In the genomic region with DNA sequence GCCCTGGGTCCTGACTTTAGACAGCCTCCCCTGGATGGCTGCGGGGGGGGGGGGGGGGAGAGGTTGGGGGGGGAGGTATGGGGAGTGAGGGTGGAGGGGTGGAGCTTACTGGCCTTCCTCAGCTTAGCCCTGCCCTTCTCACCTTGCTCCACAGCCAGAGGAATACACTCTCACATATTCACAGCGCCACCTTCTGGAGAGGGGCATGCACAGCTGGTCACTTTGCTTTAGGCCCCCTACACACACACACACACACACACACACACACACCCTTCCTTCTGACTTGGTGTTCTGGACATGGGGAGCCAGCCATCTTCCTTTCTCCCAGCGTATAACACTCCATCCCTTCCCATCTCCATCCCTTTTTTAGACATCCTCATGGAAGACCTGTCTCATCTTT, we compare ENCODE assay signal across 17 mouse cellular contexts.
DNase-seq lines count a peak whose midpoint lies in the region; ATAC-seq and TF ChIP-seq lines count a peak whose summit lies in the region.
"Had no signal": no experiment of that assay in that cellular context is flagged by ENCODE, and none has a peak within 500 bp of the region (broad histone marks: within the 10 kb centered on the region; RNA-seq: fewer than 3 reads in every experiment).

No protein-coding gene starts in this region.

- no peak overlapping the region for H3K27ac ChIP-seq in liver, embryonic 14.5 days
- H3K27ac ChIP-seq: embryonic facial prominence, embryonic 13.5 days; midbrain, embryonic 12.5 days had no signal

- WGBS in liver, embryonic 14.5 days (ENCODE audit: insufficient replicate concordance) = 75% methylated on average over 3 of the region's 3 CpGs

- H3K36me3 ChIP-seq in liver, embryonic 14.5 days (replicated peaks; ENCODE audit: control insufficient read depth, insufficient read depth, low read depth) = no peaks in the 10 kb centered on the region
- no peaks in the 10 kb centered on the region for H3K36me3 ChIP-seq in E14TG2a.4 (ENCODE audit: insufficient read depth, low read length)

- H3K4me1 ChIP-seq in liver, embryonic 14.5 days (replicated peaks; ENCODE audit: control insufficient read depth in 2 of 2, insufficient read depth in 2 of 2, low read length in 1 of 2) = no peaks in the 10 kb centered on the region; a peak in 1 of 4 replicates
- peaks cover 80% of the 10 kb centered on the region for H3K4me1 ChIP-seq in E14TG2a.4 (replicated peaks; ENCODE audit: low read depth, low read length)

- TF ChIP-seq CTCF in liver, embryonic 14.5 days (IDR thresholded peaks at IDR 0.05; ENCODE audit: low read depth) = peak; percentile 42
- peak; percentile 52 for TF ChIP-seq CTCF in E14TG2a.4 (conservative IDR thresholded peaks at IDR 0.05; ENCODE audit: low read length)
- TF ChIP-seq CTCF in brain, embryonic 14.5 days (IDR thresholded peaks at IDR 0.05; ENCODE audit: borderline replicate concordance, extremely low read depth, insufficient read depth, insufficient read length) = peak; percentile 15; the same call in 1 of the 2 replicates

- no peak overlapping the region for H3K4me2 ChIP-seq in liver, embryonic 14.5 days (ENCODE audit: low read depth)
- H3K4me2 ChIP-seq: embryonic facial prominence, embryonic 13.5 days; midbrain, embryonic 12.5 days had no signal

- no peak overlapping the region for H3K9ac ChIP-seq in liver, embryonic 14.5 days (replicated peaks)
- H3K9ac ChIP-seq: embryonic facial prominence, embryonic 13.5 days; midbrain, embryonic 12.5 days had no signal

- H3K27me3 ChIP-seq in liver, embryonic 14.5 days (ENCODE audit: control insufficient read depth, insufficient read depth, low read length) = no peaks in the 10 kb centered on the region
- H3K27me3 ChIP-seq in E14TG2a.4 (ENCODE audit: insufficient read depth, low read length) = peaks cover 16% of the 10 kb centered on the region
- H3K27me3 ChIP-seq: embryonic facial prominence, embryonic 13.5 days; midbrain, embryonic 12.5 days had no signal

- ATAC-seq in liver, embryonic 14.5 days (ENCODE audit: insufficient read depth) = no peak
- no peak for ATAC-seq in frontal cortex, adult (ENCODE audit: low TSS enrichment)
- ATAC-seq: activated CD4-positive, CD25-positive, alpha-beta regulatory T cell, adult 4 months; inflammation-experienced regulatory T-cells, adult 6 months had no signal

- DNase-seq in cerebellum, adult 9-11 months = peak; percentile 41
- DNase-seq in cerebellum, postnatal 10 days = no peak
- no peak for DNase-seq in liver, embryonic 14.5 days (ENCODE audit: low read depth in 3 of 3, low spot score in 3 of 3)
- no peak for DNase-seq in liver
- no peak for DNase-seq in brain, embryonic 14.5 days (ENCODE audit: low read depth)
- no peak for DNase-seq in left cerebral cortex, adult 18-20 months (ENCODE audit: low spot score in 2 of 2)
- DNase-seq: adrenal gland, postnatal 25 days; B cell, adult 2 months; kidney, postnatal 10 days; lung, postnatal 4 days; right cerebral cortex, adult 18-20 months had no signal

- no peak for TF ChIP-seq EP300 in liver, embryonic 14.5 days (IDR thresholded peaks at IDR 0.05; ENCODE audit: low read depth)

- no peaks in the 10 kb centered on the region for H3K9me3 ChIP-seq in liver, embryonic 14.5 days (ENCODE audit: control insufficient read depth, low read length)
- no peaks in the 10 kb centered on the region for H3K9me3 ChIP-seq in E14TG2a.4 (ENCODE audit: low read length)
- H3K9me3 ChIP-seq: embryonic facial prominence, embryonic 13.5 days; midbrain, embryonic 12.5 days had no signal

- H3K4me3 ChIP-seq in liver, embryonic 14.5 days (ENCODE audit: insufficient read depth in 1 of 2, low read depth in 2 of 2, low read length in 2 of 2) = no peak overlapping the region
- no peak overlapping the region for H3K4me3 ChIP-seq in E14TG2a.4 (replicated peaks; ENCODE audit: low read length)
- H3K4me3 ChIP-seq: embryonic facial prominence, embryonic 13.5 days; midbrain, embryonic 12.5 days had no signal

- no peak for TF ChIP-seq POLR2A in brain, embryonic 14.5 days (IDR thresholded peaks at IDR 0.05; ENCODE audit: borderline replicate concordance, extremely low read depth, insufficient read depth, insufficient read length, poor library complexity, severe bottlenecking)
